ENCODE assay signal across 26 mouse cellular contexts in the genomic region with DNA sequence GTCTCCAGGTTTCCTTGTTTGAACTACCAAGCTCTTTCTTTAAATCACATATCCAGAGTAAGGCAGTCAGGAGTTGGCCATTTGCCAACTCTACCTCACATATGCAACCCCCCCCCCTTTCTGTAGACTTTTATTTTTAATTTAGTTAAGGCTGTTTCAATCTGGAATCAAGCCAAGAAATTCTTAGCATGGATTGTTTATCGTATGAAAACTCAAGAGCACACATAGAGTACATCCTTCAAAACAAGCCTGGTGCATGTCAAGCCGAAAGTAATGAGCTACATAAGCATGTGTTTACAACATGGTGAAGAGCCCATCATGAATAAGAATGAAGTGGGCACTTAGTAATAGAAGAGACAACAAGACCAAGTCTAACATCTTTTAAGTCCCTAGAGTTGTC. TPM values are rescaled to one million over a fixed set of nuclear protein-coding genes. Genes with fewer than 3 reads are reported as not detected.
A peak's percentile ranks its signal among the peaks of the same experiment; 100 is the strongest.
DNase-seq lines count a peak whose midpoint lies in the region; ATAC-seq and TF ChIP-seq lines count a peak whose summit lies in the region.
"Had no signal": no experiment of that assay in that cellular context is flagged by ENCODE, and none has a peak within 500 bp of the region (broad histone marks: within the 10 kb centered on the region; RNA-seq: fewer than 3 reads in every experiment).

No protein-coding gene starts in this region.

- ATAC-seq in kidney, postnatal 0 days (replicated peaks; ENCODE audit: low FRiP score, low read depth): no peak
- peak; percentile 49; the same call in 1 of the 2 replicates for ATAC-seq in stomach, embryonic 14.5 days (ENCODE audit: insufficient number of reproducible peaks, insufficient read depth, low FRiP score, low read depth)
- ATAC-seq in stomach, postnatal 0 days (ENCODE audit: low FRiP score, low TSS enrichment): no peak
- peak; percentile 65 for ATAC-seq in intestine, embryonic 16.5 days
- ATAC-seq: activated CD4-positive, CD25-positive, alpha-beta regulatory T cell, adult 4 months; forebrain, embryonic 15.5 days had no signal

- no peak overlapping the region for H3K9ac ChIP-seq in kidney, postnatal 0 days (ENCODE audit: low read depth, low read length)
- no peak overlapping the region for H3K9ac ChIP-seq in stomach, embryonic 14.5 days (replicated peaks; ENCODE audit: low read depth, low read length)
- H3K9ac ChIP-seq in stomach, postnatal 0 days (ENCODE audit: low read length): no peak overlapping the region
- H3K9ac ChIP-seq in intestine, embryonic 16.5 days (ENCODE audit: low read depth, low read length): no peak overlapping the region
- H3K9ac ChIP-seq: embryonic facial prominence, embryonic 15.5 days; forebrain, embryonic 15.5 days; heart, embryonic 12.5 days; hindbrain, embryonic 14.5 days; midbrain, embryonic 12.5 days; neural tube, embryonic 13.5 days had no signal

- no peak overlapping the region for H3K4me3 ChIP-seq in kidney, postnatal 0 days (replicated peaks; ENCODE audit: low read depth, low read length)
- no peak overlapping the region for H3K4me3 ChIP-seq in stomach, embryonic 14.5 days (ENCODE audit: low read depth, low read length)
- H3K4me3 ChIP-seq in stomach, postnatal 0 days (ENCODE audit: low read depth, low read length): no peak overlapping the region
- H3K4me3 ChIP-seq in intestine, embryonic 16.5 days (ENCODE audit: low read length): no peak overlapping the region
- H3K4me3 ChIP-seq: embryonic facial prominence, embryonic 15.5 days; forebrain, embryonic 15.5 days; heart, adult 2 months; heart, embryonic 12.5 days; midbrain, embryonic 12.5 days; neural tube, embryonic 13.5 days had no signal

- no peaks in the 10 kb centered on the region for H3K9me3 ChIP-seq in kidney, postnatal 0 days (replicated peaks; ENCODE audit: low read length)
- H3K9me3 ChIP-seq in stomach, embryonic 14.5 days (ENCODE audit: control insufficient read depth, low read depth, low read length): no peaks in the 10 kb centered on the region
- no peaks in the 10 kb centered on the region for H3K9me3 ChIP-seq in stomach, postnatal 0 days (ENCODE audit: control insufficient read depth, low read length)
- H3K9me3 ChIP-seq in intestine, embryonic 16.5 days (ENCODE audit: control insufficient read depth, low read length): no peaks in the 10 kb centered on the region
- H3K9me3 ChIP-seq: embryonic facial prominence, embryonic 15.5 days; forebrain, embryonic 15.5 days; heart, embryonic 12.5 days; midbrain, embryonic 12.5 days; neural tube, embryonic 13.5 days had no signal

- no peak overlapping the region for H3K4me2 ChIP-seq in kidney, postnatal 0 days (ENCODE audit: low read length)
- no peak overlapping the region for H3K4me2 ChIP-seq in stomach, embryonic 14.5 days (replicated peaks; ENCODE audit: low read depth, low read length)
- H3K4me2 ChIP-seq in stomach, postnatal 0 days (replicated peaks; ENCODE audit: low read depth): no peak overlapping the region
- H3K4me2 ChIP-seq in intestine, embryonic 16.5 days (ENCODE audit: low read depth, low read length): no peak overlapping the region
- H3K4me2 ChIP-seq: embryonic facial prominence, embryonic 15.5 days; forebrain, embryonic 15.5 days; heart, embryonic 12.5 days; hindbrain, embryonic 14.5 days; liver, embryonic 11.5 days; midbrain, embryonic 12.5 days; neural tube, embryonic 13.5 days had no signal

- TF ChIP-seq EP300 in stomach, postnatal 0 days (optimal IDR thresholded peaks at IDR 0.05): no peak

- H3K36me3 ChIP-seq in kidney, postnatal 0 days (ENCODE audit: insufficient read depth, low read length): peaks cover 3% of the 10 kb centered on the region; the same call in 1 of the 2 replicates
- no peaks in the 10 kb centered on the region; the same call in 1 of the 2 replicates for H3K36me3 ChIP-seq in stomach, embryonic 14.5 days (ENCODE audit: control insufficient read depth, insufficient read depth, low read length)
- H3K36me3 ChIP-seq in stomach, postnatal 0 days (ENCODE audit: control insufficient read depth, insufficient read depth, low read length): no peaks in the 10 kb centered on the region
- no peaks in the 10 kb centered on the region for H3K36me3 ChIP-seq in intestine, embryonic 16.5 days (ENCODE audit: control insufficient read depth, insufficient read depth, low read length)
- H3K36me3 ChIP-seq: embryonic facial prominence, embryonic 15.5 days; forebrain, embryonic 15.5 days; heart, embryonic 12.5 days; midbrain, embryonic 12.5 days; neural tube, embryonic 13.5 days had no signal

- H3K27me3 ChIP-seq in kidney, postnatal 0 days (ENCODE audit: insufficient read depth, low read length): no peaks in the 10 kb centered on the region
- no peaks in the 10 kb centered on the region for H3K27me3 ChIP-seq in stomach, embryonic 14.5 days (ENCODE audit: control insufficient read depth, insufficient read depth, low read length)
- H3K27me3 ChIP-seq in stomach, postnatal 0 days (ENCODE audit: control insufficient read depth, insufficient read depth, low read length): no peaks in the 10 kb centered on the region
- no peaks in the 10 kb centered on the region for H3K27me3 ChIP-seq in intestine, embryonic 16.5 days (replicated peaks; ENCODE audit: control insufficient read depth, insufficient read depth, low read length)
- H3K27me3 ChIP-seq: embryonic facial prominence, embryonic 15.5 days; forebrain, embryonic 15.5 days; heart, embryonic 12.5 days; midbrain, embryonic 12.5 days; neural tube, embryonic 13.5 days had no signal

- peak; percentile 38 for DNase-seq in kidney, postnatal 0 days (ENCODE audit: low spot score)
- no peak for DNase-seq in kidney, adult 8-10 months
- DNase-seq in stomach, postnatal 0 days (ENCODE audit: low spot score): no peak
- no peak for DNase-seq in adipocyte (ENCODE audit: low spot score)
- DNase-seq: adrenal gland, postnatal 10 days; B cell, adult 2 months; cerebellum, adult 11 months; cerebellum, adult 9-11 months; embryo, embryonic 11 days; heart, adult 2 months; heart, postnatal 4 days; kidney, adult 9 months; kidney, postnatal 14 days; layer of hippocampus, adult 9-11 months; lung, postnatal 36 days; right cerebral cortex, postnatal 4 days had no signal

- WGBS in kidney, postnatal 0 days: 55% methylated on average over 2 of the region's 2 CpGs
- WGBS in stomach, embryonic 14.5 days: 45% methylated on average over 2 of the region's 2 CpGs
- WGBS in stomach, postnatal 0 days: 30% methylated on average over 2 of the region's 2 CpGs
- WGBS in intestine, embryonic 16.5 days: 55% methylated on average over 2 of the region's 2 CpGs

- no peaks in the 10 kb centered on the region for H3K4me1 ChIP-seq in kidney, postnatal 0 days (replicated peaks; ENCODE audit: insufficient read depth, low read length)
- H3K4me1 ChIP-seq in stomach, embryonic 14.5 days (ENCODE audit: control insufficient read depth, insufficient read depth, low read length): no peaks in the 10 kb centered on the region
- H3K4me1 ChIP-seq in stomach, postnatal 0 days (replicated peaks; ENCODE audit: control insufficient read depth, insufficient read depth): no peaks in the 10 kb centered on the region
- H3K4me1 ChIP-seq in intestine, embryonic 16.5 days (ENCODE audit: control insufficient read depth, insufficient read depth, low read length): no peaks in the 10 kb centered on the region
- H3K4me1 ChIP-seq: embryonic facial prominence, embryonic 15.5 days; forebrain, embryonic 15.5 days; heart, embryonic 12.5 days; midbrain, embryonic 12.5 days; neural tube, embryonic 13.5 days had no signal

- no peak for TF ChIP-seq CTCF in kidney, postnatal 0 days (IDR thresholded peaks at IDR 0.05; ENCODE audit: low read depth)
- TF ChIP-seq CTCF in stomach, postnatal 0 days (IDR thresholded peaks at IDR 0.05; ENCODE audit: low read depth): no peak

- H3K27ac ChIP-seq in kidney, postnatal 0 days: no peak overlapping the region
- no peak overlapping the region for H3K27ac ChIP-seq in stomach, embryonic 14.5 days (ENCODE audit: low read length)
- no peak overlapping the region for H3K27ac ChIP-seq in stomach, postnatal 0 days (replicated peaks)
- no peak overlapping the region for H3K27ac ChIP-seq in intestine, embryonic 16.5 days (ENCODE audit: low read length)
- H3K27ac ChIP-seq: embryonic facial prominence, embryonic 15.5 days; forebrain, embryonic 15.5 days; heart, adult 2 months; hindbrain, embryonic 14.5 days; midbrain, embryonic 12.5 days; neural tube, embryonic 13.5 days had no signal

RNA-seq across cellular contexts. Expression of gene Lurap1l, which starts 45.5 kb away (rescaled TPM):
- polyA plus RNA-seq in kidney, postnatal 0 days (2015; fragmentation: Nextera tagmentation; extraction: Ambion mirVana): 18.3 and 22.2 TPM in 2 replicates
- polyA plus RNA-seq in stomach, embryonic 14.5 days (2014; fragmentation: Nextera tagmentation; extraction: Ambion mirVana): 25.2 and 27.4 TPM in 2 replicates
- 31.2 and 34.1 TPM in 2 replicates for polyA plus RNA-seq in stomach, postnatal 0 days (2015; fragmentation: Nextera tagmentation; extraction: Ambion mirVana)
- polyA plus RNA-seq in intestine, embryonic 16.5 days (2015; fragmentation: Nextera tagmentation; extraction: Ambion mirVana): 19.5 and 22.4 TPM in 2 replicates
- polyA plus RNA-seq: activated CD4-positive, CD25-positive, alpha-beta regulatory T cell, adult 4 months had no signal

Comparison
In these comparisons a context has a peak if more than half of its experiments do, and no peak if none do; other contexts are left out.
1. ATAC-seq: peak in stomach, embryonic 14.5 days (single experiment) and intestine, embryonic 16.5 days (single experiment); none in kidney, postnatal 0 days (single experiment) and stomach, postnatal 0 days (single experiment).